Comparison of ENCODE assay signal across 8 mouse cellular contexts in the genomic region with DNA sequence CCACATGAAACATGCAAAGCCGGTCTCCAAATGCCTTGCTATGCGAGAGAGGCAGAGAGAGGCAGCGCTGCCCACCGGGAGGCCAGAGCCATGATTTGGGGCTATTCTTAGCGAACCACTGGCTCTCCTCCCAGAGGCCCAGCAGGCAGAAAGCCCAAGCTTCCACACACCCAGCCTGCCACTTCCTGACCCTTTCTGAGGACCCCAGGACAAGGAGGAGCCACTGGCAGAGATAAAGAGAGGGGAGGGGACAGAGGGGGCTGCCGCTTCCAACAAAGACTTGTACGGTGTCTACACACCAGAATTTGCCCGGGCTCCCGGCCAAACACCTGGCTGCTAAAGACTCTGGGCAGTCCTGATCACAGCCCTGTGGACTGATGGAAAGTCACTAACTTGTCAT. TPM values are rescaled to one million over a fixed set of nuclear protein-coding genes. Genes with fewer than 3 reads are reported as not detected.
DNase-seq lines count a peak whose midpoint lies in the region; ATAC-seq lines count a peak whose summit lies in the region.

No protein-coding gene starts in this region.

- no peak for ATAC-seq in cerebellum, adult (ENCODE audit: insufficient number of reproducible peaks, low FRiP score, low TSS enrichment)
- ATAC-seq in heart, embryonic 16.5 days (replicated peaks; ENCODE audit: extremely low read depth, insufficient read depth, low FRiP score) = peak; percentile 78
- ATAC-seq in limb, embryonic 12.5 days (ENCODE audit: insufficient number of reproducible peaks, insufficient read depth, low FRiP score, low TSS enrichment, low read depth) = no peak
- ATAC-seq in neural tube, embryonic 12.5 days (ENCODE audit: low FRiP score, low read depth) = no peak
- no peak for ATAC-seq in megakaryocyte-erythroid progenitor cell, adult 5-6 weeks (replicated peaks; ENCODE audit: low FRiP score, low TSS enrichment, poor library complexity, severe bottlenecking)

- peaks cover 26% of the 10 kb centered on the region for H3K4me1 ChIP-seq in brown adipose tissue, adult 24 weeks (ENCODE audit: control insufficient read depth, insufficient read depth, insufficient read length, low read length)
- peaks cover 73% of the 10 kb centered on the region for H3K4me1 ChIP-seq in heart, embryonic 16.5 days (ENCODE audit: control insufficient read depth, insufficient read depth, low read length)
- H3K4me1 ChIP-seq in limb, embryonic 12.5 days (replicated peaks) = peaks cover 40% of the 10 kb centered on the region
- peaks cover 42% of the 10 kb centered on the region for H3K4me1 ChIP-seq in neural tube, embryonic 12.5 days

- H3K4me2 ChIP-seq in heart, embryonic 16.5 days (ENCODE audit: low read depth, low read length) = peak overlapping the region; percentile 94
- H3K4me2 ChIP-seq in limb, embryonic 12.5 days = peak overlapping the region; percentile 93; the same call in 1 of the 2 replicates
- H3K4me2 ChIP-seq in neural tube, embryonic 12.5 days (replicated peaks) = peak overlapping the region; percentile 75

- peak overlapping the region; percentile 91 for H3K27ac ChIP-seq in brown adipose tissue, adult 24 weeks (replicated peaks; ENCODE audit: low read depth, low read length)
- H3K27ac ChIP-seq in heart, embryonic 16.5 days (ENCODE audit: low read length) = peak overlapping the region; percentile 89
- H3K27ac ChIP-seq in limb, embryonic 12.5 days = no peak overlapping the region
- H3K27ac ChIP-seq in neural tube, embryonic 12.5 days = no peak overlapping the region

- peak; percentile 14 for DNase-seq in cerebellum, adult 11-12 months
- no peak for DNase-seq in urinary bladder, postnatal 10 days (ENCODE audit: low spot score)

- no peaks in the 10 kb centered on the region for H3K36me3 ChIP-seq in heart, embryonic 16.5 days (ENCODE audit: control insufficient read depth, insufficient read depth)
- no peaks in the 10 kb centered on the region for H3K36me3 ChIP-seq in limb, embryonic 12.5 days
- no peaks in the 10 kb centered on the region; the same call in 1 of the 2 replicates for H3K36me3 ChIP-seq in neural tube, embryonic 12.5 days

- 5% methylated on average over 9 of the region's 9 CpGs for WGBS in heart, embryonic 16.5 days
- 28% methylated on average over 9 of the region's 9 CpGs for WGBS in limb, embryonic 12.5 days
- 5% methylated on average over 9 of the region's 9 CpGs for WGBS in neural tube, embryonic 12.5 days

- H3K9me3 ChIP-seq in heart, embryonic 16.5 days (replicated peaks; ENCODE audit: control insufficient read depth, low read length) = no peaks in the 10 kb centered on the region
- no peaks in the 10 kb centered on the region for H3K9me3 ChIP-seq in limb, embryonic 12.5 days
- no peaks in the 10 kb centered on the region for H3K9me3 ChIP-seq in neural tube, embryonic 12.5 days

- H3K4me3 ChIP-seq in brown adipose tissue, adult 24 weeks (ENCODE audit: insufficient read depth, low read depth, low read length) = peak overlapping the region; percentile 94
- peak overlapping the region; percentile 86 for H3K4me3 ChIP-seq in heart, embryonic 16.5 days (ENCODE audit: low read length)
- no peak overlapping the region for H3K4me3 ChIP-seq in limb, embryonic 12.5 days (replicated peaks)
- H3K4me3 ChIP-seq in neural tube, embryonic 12.5 days = 0 out of 2 replicates have a peak overlapping the region, but pooled peaks have one; percentile 13

- no peaks in the 10 kb centered on the region for H3K27me3 ChIP-seq in heart, embryonic 16.5 days (ENCODE audit: control insufficient read depth, insufficient read depth, low read length)
- H3K27me3 ChIP-seq in limb, embryonic 12.5 days = peaks cover 17% of the 10 kb centered on the region; the same call in 1 of the 2 replicates
- H3K27me3 ChIP-seq in neural tube, embryonic 12.5 days (replicated peaks) = peaks cover 6% of the 10 kb centered on the region; the same call in 1 of the 2 replicates

- peak overlapping the region; percentile 52 for H3K9ac ChIP-seq in heart, embryonic 16.5 days (ENCODE audit: low read length)
- H3K9ac ChIP-seq in limb, embryonic 12.5 days (replicated peaks) = no peak overlapping the region
- no peak overlapping the region for H3K9ac ChIP-seq in neural tube, embryonic 12.5 days

RNA-seq across cellular contexts. Expression of gene Pald1, which starts 3.1 kb away (rescaled TPM):
- polyA plus RNA-seq in brown adipose tissue, adult 24 weeks (2012; ENCODE audit: insufficient read depth, insufficient read length, missing spikeins) = 22.9 and 31.9 TPM in 2 replicates
- polyA plus RNA-seq in heart, embryonic 16.5 days (2015; fragmentation: Nextera tagmentation; extraction: Ambion mirVana) = 21.0 and 28.4 TPM in 2 replicates
- polyA plus RNA-seq in limb, embryonic 12.5 days (2016; fragmentation: Nextera tagmentation; extraction: Ambion mirVana) = 25.3 and 25.8 TPM in 2 replicates
- 32.8 and 34.8 TPM in 2 replicates for polyA plus RNA-seq in neural tube, embryonic 12.5 days (2016; fragmentation: Nextera tagmentation; extraction: Ambion mirVana)
- total RNA-seq in megakaryocyte-erythroid progenitor cell, adult 5-6 weeks (2014; fragmentation: Nextera tagmentation) = not detected in 2 replicates
- not detected in 2 replicates for total RNA-seq in megakaryocyte-erythroid progenitor cell, adult 5-6 weeks (2017)

RNA-seq across cellular contexts. Expression of gene Nodal, which starts 37.6 kb away (rescaled TPM):
- polyA plus RNA-seq in brown adipose tissue, adult 24 weeks (2012; ENCODE audit: insufficient read depth, insufficient read length, missing spikeins) = not detected in 2 replicates
- polyA plus RNA-seq in heart, embryonic 16.5 days (2015; fragmentation: Nextera tagmentation; extraction: Ambion mirVana) = 0.14 TPM in 1 of 2 replicates, not detected in the other
- polyA plus RNA-seq in limb, embryonic 12.5 days (2016; fragmentation: Nextera tagmentation; extraction: Ambion mirVana) = 0.26 TPM in 1 of 2 replicates, not detected in the other
- 0.13 TPM in 1 of 2 replicates, not detected in the other for polyA plus RNA-seq in neural tube, embryonic 12.5 days (2016; fragmentation: Nextera tagmentation; extraction: Ambion mirVana)
- not detected in 2 replicates for total RNA-seq in megakaryocyte-erythroid progenitor cell, adult 5-6 weeks (2014; fragmentation: Nextera tagmentation)
- not detected in 2 replicates for total RNA-seq in megakaryocyte-erythroid progenitor cell, adult 5-6 weeks (2017)

Comparison
In these comparisons a context has a peak if more than half of its experiments do, and no peak if none do; other contexts are left out.
1. H3K27ac ChIP-seq: peak in brown adipose tissue, adult 24 weeks (single experiment) and heart, embryonic 16.5 days (single experiment); none in limb, embryonic 12.5 days (single experiment) and neural tube, embryonic 12.5 days (single experiment).
2. Peak in every context shown above with its lines, with median percentiles within 50 percentile points of each other: H3K4me2 ChIP-seq.